Mouse (Mus musculus): Measurements from ENCODE around the gene Ky. TPM values are rescaled to one million over a fixed set of nuclear protein-coding genes. Genes with fewer than 3 reads are reported as not detected.

The Ky gene
- polyA plus RNA-seq (2014; fragmentation: Illumina TruSeq; extraction: RNeasy Lipid Tissue Mini Kit (QIAGEN cat#74804); ENCODE audit: low read depth, low replicate concordance) = 0.08 TPM

DNA sequence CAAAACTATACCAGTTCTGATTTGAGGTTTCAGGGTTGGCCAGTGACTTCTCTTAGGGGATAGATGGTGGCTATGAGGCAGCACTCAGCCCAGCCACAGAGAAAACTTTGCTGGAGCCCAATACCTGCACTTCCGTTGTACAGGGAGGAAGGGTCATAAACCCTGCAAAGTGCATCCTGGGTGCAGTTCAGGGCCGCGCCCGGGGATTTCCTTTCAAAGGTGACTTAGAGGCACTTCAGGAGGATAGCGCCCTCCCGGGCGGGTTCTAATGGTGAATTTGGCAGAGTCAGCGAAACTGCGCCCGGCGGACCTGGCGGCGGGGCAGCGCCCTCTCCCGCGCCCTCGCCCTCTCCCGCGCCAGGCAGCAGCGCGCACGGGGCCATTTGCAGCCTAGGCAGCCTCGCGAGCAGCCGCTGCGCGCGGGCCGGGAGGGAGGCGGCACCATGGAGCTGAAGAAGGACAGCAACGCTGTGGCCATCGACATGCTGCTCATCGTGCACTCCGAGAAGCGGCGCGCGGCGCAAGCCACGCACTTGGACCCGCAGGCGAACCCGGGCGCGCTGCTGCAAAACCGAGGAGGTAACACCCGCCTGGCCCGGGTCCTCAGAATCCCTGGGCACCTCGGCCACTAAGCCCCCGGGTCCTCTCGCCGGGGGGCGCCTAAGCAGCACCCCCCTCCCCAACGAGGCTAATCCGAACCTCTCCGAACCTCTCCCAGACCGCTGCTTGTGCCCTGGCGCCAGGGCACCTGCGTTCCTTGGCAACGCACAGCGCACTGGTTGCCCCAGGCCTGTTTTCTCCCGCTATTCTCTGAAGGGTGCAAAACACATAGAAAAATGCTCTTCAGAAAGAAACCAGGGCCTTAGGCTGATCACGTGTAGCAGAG is at the start of gene Ky:
Gene Ky, plus strand, starts transcription at position 51 of the 886 bp plus-strand sequence.

Other genes starting within 250 kb of the Ky start
- gene Ephb1, start 151.1 kb upstream of the Ky start, polyA plus RNA-seq (2014; fragmentation: Illumina TruSeq; extraction: RNeasy Lipid Tissue Mini Kit (QIAGEN cat#74804); ENCODE audit: low read depth, low replicate concordance) = 1.0 TPM
- 9.9 TPM for gene Anapc13, start 120.5 kb downstream of the Ky start, polyA plus RNA-seq (2014; fragmentation: Illumina TruSeq; extraction: RNeasy Lipid Tissue Mini Kit (QIAGEN cat#74804); ENCODE audit: low read depth, low replicate concordance)
- gene Cep63, start 120.8 kb downstream of the Ky start, polyA plus RNA-seq (2014; fragmentation: Illumina TruSeq; extraction: RNeasy Lipid Tissue Mini Kit (QIAGEN cat#74804); ENCODE audit: low read depth, low replicate concordance) = 480 TPM
- gene Amotl2, start 210.9 kb downstream of the Ky start, polyA plus RNA-seq (2014; fragmentation: Illumina TruSeq; extraction: RNeasy Lipid Tissue Mini Kit (QIAGEN cat#74804); ENCODE audit: low read depth, low replicate concordance) = 1.5 TPM